Mouse (Mus musculus) liver, adult 2 months (tissue): ENCODE measurements around the gene Paxx. TPM values are rescaled to one million over a fixed set of nuclear protein-coding genes. Genes with fewer than 3 reads are reported as not detected.

ENCODE experiments used
- DNase-seq: peaks from one replicate; pipeline ENCODE4 v3.0.0-alpha.2; 2011; ENCODE audit warnings: low read depth, low spot score; ENCODE audit errors: extremely low read depth
- H3K27ac ChIP-seq: fragments of 200-500 bp; replicated peaks from 2 replicates; pipeline ENCODE4 v1.5.1; 2012; ENCODE audit warnings: low read depth, mild to moderate bottlenecking, control low read depth, inconsistent platforms, low read length; ENCODE audit not compliant: insufficient read depth
- H3K27me3 ChIP-seq: fragments of 200-500 bp; 2 replicates; pipeline ENCODE4 v1.6.1; 2012; ENCODE audit warnings: mild to moderate bottlenecking, moderate library complexity, low read length, inconsistent platforms; ENCODE audit not compliant: control insufficient read depth, insufficient read depth
- H3K36me3 ChIP-seq: fragments of 200-500 bp; 2 replicates; pipeline ENCODE4 v1.6.1; 2012; ENCODE audit warnings: low read length, inconsistent platforms; ENCODE audit not compliant: control insufficient read depth, insufficient read depth
- H3K4me1 ChIP-seq: fragments of 200-500 bp; 2 replicates; pipeline ENCODE4 v1.6.1; 2011; ENCODE audit warnings: low read length; ENCODE audit not compliant: control insufficient read depth, insufficient read depth
- H3K4me3 ChIP-seq: fragments of 200-500 bp; 2 replicates; pipeline ENCODE4 v1.5.1; 2011; ENCODE audit warnings: low read depth, mild to moderate bottlenecking, control low read depth, low read length, moderate library complexity; ENCODE audit not compliant: insufficient read depth
- H3K79me2 ChIP-seq: fragments of 200-500 bp; 2 replicates; pipeline ENCODE4 v1.6.1; 2012; ENCODE audit warnings: inconsistent platforms, mild to moderate bottlenecking, low read length, moderate library complexity; ENCODE audit not compliant: control insufficient read depth, insufficient read depth
- H3K9ac ChIP-seq: fragments of 200-500 bp; 2 replicates; pipeline ENCODE4 v1.6.1; 2012; ENCODE audit warnings: low read depth, mild to moderate bottlenecking, control low read depth, inconsistent platforms, low read length
- CTCF ChIP-seq: fragments of 200-500 bp; IDR thresholded peaks from 2 replicates; pipeline ENCODE4 v1.5.1; 2011; ENCODE audit warnings: low read depth, low read length, control low read depth
- POLR2A ChIP-seq: fragments of 200-500 bp; IDR thresholded peaks from 2 replicates; pipeline ENCODE4 v1.6.1; 2011; ENCODE audit warnings: low read length, control low read depth; ENCODE audit not compliant: insufficient read depth; ENCODE audit errors: extremely low read depth
- WGBS: fragments of 180-500 bp; shearing (Covaris S2); methylation state at CpG from one replicate; pipeline ENCODE4 v1.1.7; 2018; 5-methylcytosine and 5-hydroxymethylcytosine counted together
- polyA plus RNA-seq: library from polyadenylated mRNA; depleted of rRNA; stranded (reverse); fragments of >200 nt; gene quantifications from 2 replicates; pipeline ENCODE4 v1.2.3, GENCODE M21; 2012; rRNA removed
- total RNA-seq: library from RNA; depleted of rRNA; stranded (reverse); fragments of >200 nt; gene quantifications from 2 replicates; pipeline ENCODE4 v1.2.3, GENCODE M21; 2014; rRNA removed

Gene Paxx
- total and polyA plus RNA-seq, 2 experiments, result 36.8 to 181 TPM

- H3K27me3 ChIP-seq, result no peaks in the 10 kb centered on the region
- WGBS, result 89% methylated on average over 10 of the region's 10 CpGs
- H3K27ac ChIP-seq, result no peak overlapping the region
- H3K9ac ChIP-seq, result no peak overlapping the region
- no peaks in the 10 kb centered on the region for H3K79me2 ChIP-seq
- no peak for DNase-seq
- TF ChIP-seq CTCF (no peak), POLR2A (no peak)
- no peaks in the 10 kb centered on the region for H3K36me3 ChIP-seq
- H3K4me1 ChIP-seq, result no peaks in the 10 kb centered on the region
- no peak overlapping the region for H3K4me3 ChIP-seq
These were observed 52.0 kb downstream of the Paxx start for GRCm38 (mm10) chr2:25408908-25409307.

Other genes starting within 250 kb of the Paxx start
Only the 30 nearest of the 44 such genes appear.
- gene Tprn, start 198.5 kb downstream of the Paxx start, total RNA-seq, result 0.55 and 2.6 TPM in 2 replicates
- 4.2 and 4.3 TPM in 2 replicates for gene Tprn, start 198.5 kb downstream of the Paxx start, polyA plus RNA-seq
- gene Ssna1, start 188.7 kb downstream of the Paxx start, total RNA-seq, result 12.7 and 17.6 TPM in 2 replicates
- 23.0 and 25.5 TPM in 2 replicates for gene Ssna1, start 188.7 kb downstream of the Paxx start, polyA plus RNA-seq
- 24.0 and 24.6 TPM in 2 replicates for gene Anapc2, start 188.6 kb downstream of the Paxx start, total RNA-seq
- gene Anapc2, start 188.6 kb downstream of the Paxx start, polyA plus RNA-seq, result 45.8 and 52.1 TPM in 2 replicates
- not detected in 2 replicates for gene Tmem210, start 172.9 kb downstream of the Paxx start, total RNA-seq
- gene Tmem210, start 172.9 kb downstream of the Paxx start, polyA plus RNA-seq, result not detected in 2 replicates
- not detected in 2 replicates for gene Lrrc26, start 171.2 kb downstream of the Paxx start, total RNA-seq
- 0.07 and 0.10 TPM in 2 replicates for gene Lrrc26, start 171.2 kb downstream of the Paxx start, polyA plus RNA-seq
- gene Grin1, start 141.9 kb downstream of the Paxx start, total RNA-seq, result 0.07 TPM in 1 of 2 replicates, not detected in the other
- not detected in 2 replicates for gene Grin1, start 141.9 kb downstream of the Paxx start, polyA plus RNA-seq
- gene Man1b1, start 128.8 kb downstream of the Paxx start, total RNA-seq, result 17.3 and 19.5 TPM in 2 replicates
- 8.1 TPM in 2 replicates for gene Man1b1, start 128.8 kb downstream of the Paxx start, polyA plus RNA-seq
- 26.9 and 30.1 TPM in 2 replicates for gene Dpp7, start 104.7 kb downstream of the Paxx start, total RNA-seq
- 28.6 and 45.1 TPM in 2 replicates for gene Dpp7, start 104.7 kb downstream of the Paxx start, polyA plus RNA-seq
- 3.3 and 5.4 TPM in 2 replicates for gene Uap1l1, start 95.4 kb downstream of the Paxx start, total RNA-seq
- gene Uap1l1, start 95.4 kb downstream of the Paxx start, polyA plus RNA-seq, result 3.0 and 8.1 TPM in 2 replicates
- gene Sapcd2, start 88.8 kb downstream of the Paxx start, total RNA-seq, result 0.47 TPM in 1 of 2 replicates, not detected in the other
- gene Sapcd2, start 88.8 kb downstream of the Paxx start, polyA plus RNA-seq, result not detected in 2 replicates
- gene Entpd2, start 65.2 kb downstream of the Paxx start, total RNA-seq, result 0.87 and 0.92 TPM in 2 replicates
- 5.6 and 9.7 TPM in 2 replicates for gene Entpd2, start 65.2 kb downstream of the Paxx start, polyA plus RNA-seq
- 1.7 and 3.6 TPM in 2 replicates for gene Npdc1, start 61.7 kb downstream of the Paxx start, total RNA-seq
- 8.4 and 8.9 TPM in 2 replicates for gene Npdc1, start 61.7 kb downstream of the Paxx start, polyA plus RNA-seq
- gene Fut7, start 37.8 kb downstream of the Paxx start, total RNA-seq, result 0.13 TPM in 1 of 2 replicates, not detected in the other
- 0.07 and 0.21 TPM in 2 replicates for gene Fut7, start 37.8 kb downstream of the Paxx start, polyA plus RNA-seq
- gene Abca2, start 32.4 kb downstream of the Paxx start, total RNA-seq, result 11.1 and 13.4 TPM in 2 replicates
- 40.9 and 48.7 TPM in 2 replicates for gene Abca2, start 32.4 kb downstream of the Paxx start, polyA plus RNA-seq
- gene Clic3, start 4.3 kb downstream of the Paxx start, total RNA-seq, result 0.18 and 0.54 TPM in 2 replicates
- 6.2 and 9.2 TPM in 2 replicates for gene Clic3, start 4.3 kb downstream of the Paxx start, polyA plus RNA-seq
- gene Ptgds, start 9.0 kb upstream of the Paxx start, total RNA-seq, result 7.7 and 8.9 TPM in 2 replicates
- gene Ptgds, start 9.0 kb upstream of the Paxx start, polyA plus RNA-seq, result 18.7 and 40.2 TPM in 2 replicates
- gene Lcn12, start 32.8 kb upstream of the Paxx start, total RNA-seq, result 0.40 TPM in 1 of 2 replicates, not detected in the other
- gene Lcn12, start 32.8 kb upstream of the Paxx start, polyA plus RNA-seq, result 0.25 and 0.27 TPM in 2 replicates
- gene Fbxw5, start 39.7 kb upstream of the Paxx start, total RNA-seq, result 18.6 and 24.0 TPM in 2 replicates
- gene Fbxw5, start 39.7 kb upstream of the Paxx start, polyA plus RNA-seq, result 18.8 and 19.4 TPM in 2 replicates
- gene C8g, start 40.6 kb upstream of the Paxx start, total RNA-seq, result 589 and 721 TPM in 2 replicates
- gene C8g, start 40.6 kb upstream of the Paxx start, polyA plus RNA-seq, result 881 and 939 TPM in 2 replicates
- gene Traf2, start 85.8 kb upstream of the Paxx start, total RNA-seq, result 4.0 and 5.2 TPM in 2 replicates
- gene Traf2, start 85.8 kb upstream of the Paxx start, polyA plus RNA-seq, result 7.0 and 9.9 TPM in 2 replicates
- 206 and 247 TPM in 2 replicates for gene Edf1, start 96.8 kb upstream of the Paxx start, total RNA-seq
- gene Edf1, start 96.8 kb upstream of the Paxx start, polyA plus RNA-seq, result 153 and 186 TPM in 2 replicates
- gene Mamdc4, start 113.8 kb upstream of the Paxx start, total RNA-seq, result 7.5 and 7.8 TPM in 2 replicates
- gene Mamdc4, start 113.8 kb upstream of the Paxx start, polyA plus RNA-seq, result 1.5 and 2.0 TPM in 2 replicates
- 6.7 and 8.2 TPM in 2 replicates for gene Phpt1, start 114.1 kb upstream of the Paxx start, total RNA-seq
- 38.3 and 39.4 TPM in 2 replicates for gene Phpt1, start 114.1 kb upstream of the Paxx start, polyA plus RNA-seq
- not detected in 2 replicates for gene Ajm1, start 120.7 kb upstream of the Paxx start, total RNA-seq
- gene Ajm1, start 120.7 kb upstream of the Paxx start, polyA plus RNA-seq, result 0.06 and 0.07 TPM in 2 replicates
- 11.7 and 15.4 TPM in 2 replicates for gene Rabl6, start 147.4 kb upstream of the Paxx start, total RNA-seq
- 20.6 and 29.6 TPM in 2 replicates for gene Rabl6, start 147.4 kb upstream of the Paxx start, polyA plus RNA-seq
- gene Ccdc183, start 156.6 kb upstream of the Paxx start, total RNA-seq, result under 0.01 and 0.07 TPM in 2 replicates
- gene Ccdc183, start 156.6 kb upstream of the Paxx start, polyA plus RNA-seq, result 0.06 TPM in 1 of 2 replicates, not detected in the other
- 40.0 and 40.9 TPM in 2 replicates for gene Tmem141, start 160.9 kb upstream of the Paxx start, total RNA-seq
- 28.5 and 30.9 TPM in 2 replicates for gene Tmem141, start 160.9 kb upstream of the Paxx start, polyA plus RNA-seq
- 35.4 and 63.2 TPM in 2 replicates for gene Fcna, start 166.9 kb upstream of the Paxx start, total RNA-seq
- 27.1 and 36.5 TPM in 2 replicates for gene Fcna, start 166.9 kb upstream of the Paxx start, polyA plus RNA-seq
- not detected in 2 replicates for gene Lcn8, start 192.0 kb upstream of the Paxx start, total RNA-seq
- not detected in 2 replicates for gene Lcn8, start 192.0 kb upstream of the Paxx start, polyA plus RNA-seq
- not detected in 2 replicates for gene Lcn5, start 196.9 kb upstream of the Paxx start, total RNA-seq
- not detected in 2 replicates for gene Lcn5, start 196.9 kb upstream of the Paxx start, polyA plus RNA-seq